In genomic region chr10:101335136-101335535, GRCm38 (mm10) we compare ENCODE assay signal across 19 mouse cellular contexts.
"Had no signal": no experiment of that assay in that cellular context is flagged by ENCODE, and none has a peak within 500 bp of the region (broad histone marks: within the 10 kb centered on the region; RNA-seq: fewer than 3 reads in every experiment).

No protein-coding gene starts in this region.

- H3K4me1 ChIP-seq: liver, embryonic 15.5 days; lung, embryonic 15.5 days; megakaryocyte, embryonic 14.5 days; midbrain, embryonic 12.5 days; neural tube, embryonic 12.5 days; stomach, embryonic 15.5 days had no signal

- H3K27me3 ChIP-seq: liver, embryonic 15.5 days; lung, embryonic 15.5 days; megakaryocyte, embryonic 14.5 days; midbrain, embryonic 12.5 days; neural tube, embryonic 12.5 days; stomach, embryonic 15.5 days had no signal

- H3K9ac ChIP-seq: liver, embryonic 15.5 days; liver, postnatal 0 days; lung, embryonic 15.5 days; midbrain, embryonic 12.5 days; neural tube, embryonic 12.5 days; stomach, embryonic 15.5 days had no signal

- H3K4me3 ChIP-seq: liver, embryonic 15.5 days; lung, embryonic 15.5 days; megakaryocyte, embryonic 14.5 days; midbrain, embryonic 12.5 days; neural tube, embryonic 12.5 days; stomach, embryonic 15.5 days had no signal

- H3K36me3 ChIP-seq: liver, embryonic 15.5 days; lung, embryonic 15.5 days; midbrain, embryonic 12.5 days; neural tube, embryonic 12.5 days; stomach, embryonic 15.5 days had no signal

- H3K4me2 ChIP-seq: liver, embryonic 15.5 days; lung, embryonic 15.5 days; midbrain, embryonic 12.5 days; neural tube, embryonic 12.5 days; stomach, embryonic 15.5 days had no signal

- DNase-seq: liver, postnatal 0 days; lung, adult 2 months; lung, postnatal 14 days; lung, postnatal 36 days; midbrain, embryonic 14.5 days; right cerebral cortex, postnatal 14 days; thymus, adult 2 months; thymus, postnatal 25 days; thymus, postnatal 4 days had no signal

- H3K9me3 ChIP-seq: liver, embryonic 15.5 days; lung, embryonic 15.5 days; megakaryocyte, embryonic 14.5 days; midbrain, embryonic 12.5 days; neural tube, embryonic 12.5 days; stomach, embryonic 15.5 days had no signal

- ATAC-seq: liver, postnatal 0 days; lung, postnatal 0 days; midbrain, embryonic 16.5 days had no signal

- H3K27ac ChIP-seq: liver, embryonic 15.5 days; lung, embryonic 15.5 days; macrophage; midbrain, embryonic 12.5 days; neural tube, embryonic 12.5 days; stomach, embryonic 15.5 days; stomach, postnatal 0 days had no signal
